Mouse (Mus musculus) thymus, postnatal 0 days (tissue): ENCODE data around the gene Oat. TPM values are rescaled to one million over a fixed set of nuclear protein-coding genes. Genes with fewer than 3 reads are reported as not detected.

ENCODE experiments used
- DNase-seq: peaks from one replicate; pipeline ENCODE4 v3.0.0-alpha.2; 2015; ENCODE audit warnings: low spot score
- polyA plus RNA-seq: library from polyadenylated mRNA; unstranded; fragments of >200 nt; fragmentation: Nextera tagmentation; extraction: Ambion mirVana; gene quantifications from 2 replicates; pipeline ENCODE4 v1.2.1, GENCODE M21; 2015

Oat gene
- polyA plus RNA-seq, 1 experiment from 2014 or later = 109 TPM

DNA sequence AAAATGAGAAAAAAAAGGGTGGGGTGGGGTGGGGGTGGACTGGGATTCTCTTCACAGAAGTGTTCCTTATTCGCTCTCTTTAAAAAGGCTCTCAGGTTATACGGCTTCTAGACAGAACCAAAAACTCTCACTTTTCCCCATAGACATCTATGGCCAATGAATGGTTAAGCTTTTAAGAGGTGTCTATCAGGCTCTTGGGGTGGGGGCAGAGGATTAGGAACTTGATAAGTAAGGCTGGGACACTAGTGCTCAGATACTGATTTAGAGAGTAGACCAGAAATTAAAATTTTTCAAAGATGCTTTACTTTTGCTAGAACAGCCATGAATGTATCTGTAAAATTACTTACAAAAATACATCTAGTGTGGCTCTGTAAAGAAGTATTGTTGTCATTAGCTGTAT is 18.1 kb upstream of the Oat start:
- no peak for DNase-seq

GRCm38 (mm10) chr7:132593762-132594161 is 17.6 kb upstream of the Oat start:
- no peak for DNase-seq

DNA sequence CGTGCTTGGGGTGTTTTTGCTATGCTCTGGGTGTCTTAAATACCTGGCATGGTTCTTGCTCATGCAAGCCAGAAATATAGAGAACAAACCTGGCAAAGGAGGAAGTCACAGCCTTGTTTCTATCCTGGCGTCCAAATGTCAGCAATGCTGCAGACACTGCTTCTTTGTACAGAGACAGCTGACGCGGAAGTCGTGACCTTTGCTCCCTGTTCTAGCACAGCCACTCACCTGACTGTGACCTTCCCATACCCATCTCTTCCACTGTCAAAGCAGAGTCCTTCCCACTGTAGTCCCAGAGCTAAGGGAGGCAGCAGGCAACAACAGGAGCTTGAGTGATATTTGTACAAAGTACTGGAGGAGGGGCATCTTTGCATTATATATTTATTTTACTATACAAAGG is 13.4 kb upstream of the Oat start:
- no peak for DNase-seq

DNA sequence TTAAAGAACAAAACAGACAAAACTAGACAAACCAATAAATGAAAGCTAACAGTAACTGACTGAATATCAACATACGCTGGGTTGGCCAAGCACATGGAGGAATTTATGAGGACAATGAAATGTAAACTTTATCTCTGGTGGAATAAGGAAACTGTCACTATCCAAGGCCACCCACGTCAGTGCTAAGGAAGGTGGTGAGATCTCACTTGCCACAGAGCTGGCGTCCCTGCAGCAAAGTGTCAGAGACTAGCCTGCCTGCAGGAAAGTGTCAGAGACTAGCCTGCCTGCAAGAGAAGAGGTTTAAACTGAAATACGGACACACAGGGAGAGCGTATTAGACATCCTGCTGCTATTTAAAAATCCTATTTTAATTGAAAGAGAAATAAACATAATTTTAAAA is 11.0 kb upstream of the Oat start:
- DNase-seq = no peak

- no peak for DNase-seq
Measured at GRCm38 (mm10) chr7:132585695-132586491, 9.7 kb upstream of the Oat start.

DNA sequence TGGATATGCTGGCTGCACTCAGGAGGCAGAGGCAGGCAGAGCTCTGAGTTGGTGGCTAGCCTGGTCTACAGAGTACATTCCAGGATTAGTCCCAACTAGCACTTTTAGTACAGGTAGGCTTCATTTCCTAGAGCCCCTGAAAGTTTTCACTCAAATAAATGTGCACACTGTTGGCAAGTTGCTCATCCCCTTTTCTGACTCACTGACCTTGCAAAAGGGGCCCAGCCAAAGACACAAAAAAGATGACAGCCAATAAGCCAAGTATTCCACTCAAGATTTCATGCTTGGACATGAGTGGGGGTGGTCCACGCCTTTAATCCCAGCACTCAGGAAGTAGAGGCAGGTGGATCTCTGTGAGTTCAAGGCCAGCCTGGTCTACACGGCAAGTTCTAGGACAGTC is 5.2 kb upstream of the Oat start:
- DNase-seq = no peak

GRCm38 (mm10) chr7:132580511-132580910 is 4.3 kb upstream of the Oat start:
- no peak for DNase-seq

- DNase-seq = no peak
Measured at GRCm38 (mm10) chr7:132576891-132577290, 693 bp upstream of the Oat start.

DNA sequence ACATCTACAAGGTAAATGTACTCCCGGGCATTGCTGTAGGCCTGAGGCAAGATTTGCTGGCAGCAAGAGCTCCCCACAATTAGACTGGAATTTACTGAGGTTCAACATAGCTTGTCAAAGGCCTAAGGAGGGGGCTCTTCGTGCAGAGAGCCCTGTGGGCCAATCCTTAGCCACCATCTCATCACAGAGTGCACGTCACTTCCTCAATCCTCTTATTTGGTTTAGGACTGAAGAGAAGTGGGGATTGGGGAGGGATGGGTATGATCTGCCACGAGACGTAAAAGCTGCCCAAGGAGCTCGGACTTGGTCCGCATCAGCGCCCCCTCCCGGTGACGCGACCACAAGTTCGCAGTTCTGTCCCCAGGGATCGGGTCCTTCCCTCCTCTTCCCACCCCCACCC is 575 bp downstream of the Oat start:
- DNase-seq = peak; percentile 80

DNA sequence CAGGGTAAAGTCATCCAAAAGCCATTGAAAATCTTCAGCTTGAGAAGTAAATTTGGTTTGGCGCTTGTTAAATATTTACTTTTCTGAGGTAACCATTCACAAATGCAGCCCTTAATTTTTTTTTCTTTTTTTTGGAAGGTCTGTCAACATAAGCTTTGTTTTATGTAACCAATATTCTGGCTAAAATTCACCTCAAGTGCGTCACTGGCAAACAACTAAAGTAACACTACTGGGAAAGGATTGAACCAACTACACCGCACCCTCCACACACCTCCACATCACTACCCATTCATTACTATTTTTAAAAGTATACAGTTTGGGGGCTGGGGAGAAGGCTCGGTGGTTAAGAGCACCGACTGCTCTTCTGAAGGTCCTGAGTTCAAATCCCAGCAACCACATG is 1.6 kb downstream of the Oat start:
- no peak for DNase-seq

DNA sequence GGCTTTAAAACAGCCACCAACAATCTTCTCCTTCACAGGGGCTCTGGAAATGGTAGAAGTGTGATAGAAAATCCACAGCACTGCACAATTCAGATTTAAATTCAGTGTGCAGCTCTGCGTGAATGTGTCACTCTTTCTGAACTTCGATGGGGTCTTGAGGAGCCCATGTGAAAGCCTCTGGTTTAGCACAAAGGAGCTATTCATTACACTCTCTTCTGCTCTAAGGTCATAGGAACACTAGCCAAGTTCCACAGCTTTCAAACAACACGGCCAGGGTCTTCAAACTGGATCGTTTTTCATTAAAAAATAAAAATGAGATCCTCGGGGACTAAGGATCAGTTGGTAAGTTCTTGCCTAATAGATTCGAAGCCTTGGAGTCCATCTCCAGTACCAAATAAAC is 3.0 kb downstream of the Oat start:
- no peak for DNase-seq

- DNase-seq = no peak
Measured at GRCm38 (mm10) chr7:132572738-132573137, 3.5 kb downstream of the Oat start.

DNA sequence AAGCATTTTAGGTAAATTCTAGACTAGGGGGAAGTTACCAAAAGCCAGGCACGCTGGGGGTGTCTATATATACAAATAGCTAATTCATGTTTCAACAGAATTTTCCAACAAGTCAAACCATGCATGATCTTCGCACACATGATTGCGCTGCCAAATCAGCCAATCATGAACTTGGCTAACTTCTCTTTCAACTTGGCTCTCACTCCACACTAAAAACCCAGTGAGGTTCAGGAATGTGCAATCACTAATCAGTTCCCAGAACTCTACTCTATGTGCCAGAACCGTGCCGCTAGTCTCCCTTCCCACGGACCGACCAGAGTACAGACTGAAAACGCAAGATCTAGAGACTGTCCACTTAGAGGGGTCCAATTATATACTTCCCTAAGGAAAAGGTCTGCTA is 4.7 kb downstream of the Oat start:
- no peak for DNase-seq

DNA sequence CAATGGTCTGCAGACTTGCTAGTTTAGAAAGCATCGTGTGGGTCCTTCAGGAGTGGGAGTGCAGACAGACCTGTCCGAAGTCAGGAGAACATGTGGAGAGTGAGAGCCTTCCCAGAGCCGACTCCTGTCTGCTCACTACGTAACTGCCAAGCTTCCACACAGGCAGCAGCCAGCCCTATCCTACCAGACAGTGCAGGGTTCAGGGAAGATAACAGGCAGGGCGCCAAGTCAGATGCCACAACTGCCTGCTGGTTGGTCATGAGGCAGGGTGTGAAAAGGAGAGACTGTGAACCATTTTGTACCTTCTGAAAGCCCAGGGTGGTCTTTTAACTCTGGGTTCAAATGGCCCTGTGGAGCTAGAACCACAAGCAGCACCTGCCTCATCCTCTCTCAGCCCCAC is 6.1 kb downstream of the Oat start:
- DNase-seq = no peak

DNA sequence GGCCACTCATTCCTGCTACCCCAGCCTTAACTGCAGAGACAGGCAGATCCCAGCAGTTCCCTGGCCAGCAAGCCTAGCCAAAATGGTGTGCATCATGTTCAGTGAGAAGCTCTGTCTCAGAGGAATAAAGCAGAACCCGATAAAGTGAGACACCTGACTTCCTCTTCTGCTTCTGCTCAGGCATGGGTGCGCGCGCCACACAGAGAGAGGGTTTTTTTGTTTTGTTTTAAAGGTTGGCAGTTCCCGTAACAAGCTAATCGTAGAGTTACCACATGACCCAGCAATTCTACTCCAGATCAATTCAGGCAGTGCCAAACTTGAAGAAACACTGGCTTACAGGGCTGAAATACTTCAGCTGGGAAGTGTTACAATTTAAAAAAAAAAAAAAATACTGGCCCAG is 7.4 kb downstream of the Oat start:
- peak; percentile 45 for DNase-seq

DNA sequence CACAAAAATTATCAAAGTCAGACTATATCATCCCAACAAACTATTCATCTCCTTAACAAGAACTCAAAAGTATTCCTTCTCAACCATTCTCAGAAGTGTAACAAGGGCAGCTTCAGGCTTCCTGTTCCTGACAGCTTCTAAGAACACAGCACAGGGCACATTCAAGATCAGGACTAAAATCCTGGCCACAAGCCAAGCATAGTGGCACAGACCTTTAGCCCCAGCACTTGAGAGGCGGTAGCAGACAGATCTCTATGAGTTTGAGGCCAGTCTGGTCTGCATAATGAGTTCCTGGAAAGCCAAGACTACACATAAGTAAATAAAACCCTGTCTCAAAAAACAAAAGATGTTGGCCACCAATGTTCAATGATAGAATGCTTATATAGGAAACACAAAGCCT is 10.4 kb downstream of the Oat start:
- DNase-seq = no peak

DNA sequence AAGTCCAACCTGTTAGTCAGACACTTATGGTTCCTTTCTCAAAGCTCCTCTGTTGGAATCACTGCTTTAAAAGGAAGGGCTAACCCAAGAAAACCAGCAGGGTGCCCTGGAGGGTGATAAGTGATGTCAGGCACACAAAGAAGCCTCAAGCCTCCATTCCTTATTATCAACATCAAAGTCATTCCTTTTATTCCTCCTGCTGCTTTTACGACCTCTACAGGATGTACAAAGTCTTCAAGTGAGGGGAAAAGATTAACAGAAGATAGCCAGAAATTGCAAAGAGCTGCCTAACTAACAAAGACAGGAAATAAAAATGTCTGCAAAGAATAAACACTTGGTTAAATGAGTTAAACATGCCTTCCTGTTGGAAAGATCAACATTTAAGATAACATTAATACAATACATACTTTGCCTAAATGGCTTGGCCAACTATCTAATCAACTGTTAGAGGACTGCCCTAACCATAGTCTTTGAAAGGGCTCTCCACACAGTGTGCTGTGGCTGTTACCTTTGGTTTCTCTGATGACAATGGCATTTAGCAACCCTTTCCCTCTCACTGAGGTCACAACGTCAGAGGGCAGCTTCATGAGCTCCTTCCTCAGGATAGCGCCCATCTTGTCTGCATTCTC is 16.9 kb downstream of the Oat start:
- no peak for DNase-seq

DNA sequence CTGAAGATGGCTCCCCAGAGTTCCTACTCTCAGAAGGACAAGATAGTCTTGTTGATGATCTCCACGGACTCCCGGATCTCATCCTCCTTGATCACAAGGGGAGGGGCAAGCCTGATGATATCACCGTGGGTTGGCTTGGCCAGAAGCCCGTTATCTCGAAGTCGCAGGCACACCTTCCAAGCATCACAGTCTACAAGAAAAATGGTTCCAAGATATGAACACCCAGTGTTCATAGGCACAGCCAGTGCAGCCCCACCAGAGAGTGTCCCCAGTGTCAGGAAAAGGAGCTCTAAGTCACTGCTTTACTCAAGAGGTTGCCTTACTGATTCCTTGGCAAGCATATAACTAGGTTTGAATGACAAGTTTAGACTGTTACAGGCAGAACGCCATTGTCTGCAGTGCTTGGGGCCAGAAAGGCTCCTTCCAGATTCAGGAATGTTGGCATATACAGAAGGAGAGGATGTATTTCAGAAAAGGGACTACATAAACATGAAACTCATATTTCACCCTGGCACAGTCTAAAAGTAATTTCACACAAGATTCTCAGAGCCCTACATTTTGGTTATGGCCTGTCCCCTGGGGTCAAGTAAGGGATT is 18.0 kb downstream of the Oat start:
- no peak for DNase-seq

GRCm38 (mm10) chr7:132556575-132556974 is 19.6 kb downstream of the Oat start:
- DNase-seq = no peak

GRCm38 (mm10) chr7:132555911-132556310 is 20.3 kb downstream of the Oat start:
- DNase-seq = no peak

GRCm38 (mm10) chr7:132554091-132554490 is 22.1 kb downstream of the Oat start:
- DNase-seq = no peak

- peak; percentile 96 for DNase-seq
Measured at GRCm38 (mm10) chr7:132551351-132552126, 24.7 kb downstream of the Oat start.
